Mouse (Mus musculus) intestine, postnatal 0 days (tissue): ENCODE measurements at regions not wholly inside any gene's neighbourhood (a gene's known extent, or its start where the extent isn't known, plus 50 kb on each side); places are given as distances from the start of the nearest gene placed in this dataset.
A peak's percentile ranks its signal among the peaks of the same experiment; 100 is the strongest.

ENCODE experiments used
- ATAC-seq: fragments of 200-750 bp; cut with Nextera tagmentation; 2 replicates; pipeline ENCODE4 v1.8.0; 2017; ENCODE audit warnings: mild to moderate bottlenecking, moderate TSS enrichment, moderate library complexity
- H3K27ac ChIP-seq: fragments of 300-500 bp; sonication (generic); 2 replicates; pipeline ENCODE4 v1.5.1; 2014; ENCODE audit warnings: mild to moderate bottlenecking, low read depth, low read length, moderate library complexity
- H3K27me3 ChIP-seq: fragments of 300-500 bp; sonication (generic); replicated peaks from 2 replicates; pipeline ENCODE4 v1.6.1; 2014; ENCODE audit warnings: low read length, mixed read lengths; ENCODE audit not compliant: control insufficient read depth, insufficient read depth
- H3K36me3 ChIP-seq: fragments of 300-500 bp; sonication (generic); 2 replicates; pipeline ENCODE4 v1.6.1; 2014; ENCODE audit warnings: mild to moderate bottlenecking, moderate library complexity; ENCODE audit not compliant: control insufficient read depth, insufficient read depth
- H3K4me1 ChIP-seq: fragments of 300-500 bp; sonication (generic); replicated peaks from 2 replicates; pipeline ENCODE4 v1.6.1; 2014; ENCODE audit warnings: antibody characterized with exemption, low read length, mixed read lengths; ENCODE audit not compliant: control insufficient read depth, insufficient read depth
- H3K4me2 ChIP-seq: fragments of 300-500 bp; sonication (generic); replicated peaks from 2 replicates; pipeline ENCODE4 v1.6.1; 2014; ENCODE audit warnings: low read depth, mild to moderate bottlenecking, moderate library complexity
- H3K4me3 ChIP-seq: fragments of 300-500 bp; sonication (generic); 2 replicates; pipeline ENCODE4 v1.5.1; 2014; ENCODE audit warnings: low read depth, low read length
- H3K9ac ChIP-seq: fragments of 300-500 bp; sonication (generic); 2 replicates; pipeline ENCODE4 v1.6.1; 2014; ENCODE audit warnings: mild to moderate bottlenecking, low read depth, low read length
- H3K9me3 ChIP-seq: fragments of 300-500 bp; sonication (generic); 2 replicates; pipeline ENCODE4 v1.6.1; 2016; ENCODE audit warnings: mixed run types; ENCODE audit not compliant: control insufficient read depth
- CTCF ChIP-seq: sonication (generic); IDR thresholded peaks from 2 replicates; pipeline ENCODE4 v1.5.1; 2016; ENCODE audit warnings: low read depth, mild to moderate bottlenecking, control low read depth, antibody characterized with exemption, moderate library complexity
- WGBS: fragments of 180-500 bp; shearing (Covaris S2); extraction: QIAGEN DNeasy Blood & Tissue Kit; methylation state at CpG from one replicate; pipeline ENCODE4 v1.1.7; 2014; 5-methylcytosine and 5-hydroxymethylcytosine counted together

- 63% methylated on average over 1 of the region's 1 CpGs for whole genome bisulfite sequencing
- H3K27me3 ChIP-seq = no peaks in the 10 kb centered on the region
- no peak overlapping the region for H3K4me2 ChIP-seq
- H3K9ac ChIP-seq = no peak overlapping the region
- H3K4me3 ChIP-seq = no peak overlapping the region
- no peaks in the 10 kb centered on the region for H3K36me3 ChIP-seq
- no peaks in the 10 kb centered on the region for H3K9me3 ChIP-seq
- no peaks in the 10 kb centered on the region for H3K4me1 ChIP-seq
- no peak overlapping the region for H3K27ac ChIP-seq
- no peak for ATAC-seq
- TF ChIP-seq CTCF = no peak
Observed at GRCm38 (mm10) chr14:36527310-36527709, 432.6 kb downstream of the 4930474N05Rik start.

GRCm38 (mm10) chr14:36525591-36526037, 430.9 kb downstream of the 4930474N05Rik start:
- no peak overlapping the region for H3K4me3 ChIP-seq
- H3K4me2 ChIP-seq = no peak overlapping the region
- no peak for TF ChIP-seq CTCF
- H3K27ac ChIP-seq = no peak overlapping the region
- H3K4me1 ChIP-seq = no peaks in the 10 kb centered on the region
- no peaks in the 10 kb centered on the region for H3K9me3 ChIP-seq
- H3K27me3 ChIP-seq = no peaks in the 10 kb centered on the region
- ATAC-seq = no peak
- H3K36me3 ChIP-seq = no peaks in the 10 kb centered on the region
- H3K9ac ChIP-seq = no peak overlapping the region

- Histone ChIP-seq H3K4me1 (no peaks in the 10 kb centered on the region), H3K9ac (no peak overlapping the region), H3K4me2 (no peak overlapping the region), H3K27me3 (no peaks in the 10 kb centered on the region), H3K9me3 (no peaks in the 10 kb centered on the region), H3K4me3 (no peak overlapping the region), H3K36me3 (no peaks in the 10 kb centered on the region), H3K27ac (no peak overlapping the region)
- WGBS = 56% methylated on average over 2 of the region's 2 CpGs
- no peak for ATAC-seq
- no peak for TF ChIP-seq CTCF
Observed at GRCm38 (mm10) chr14:36502076-36502994, 407.6 kb downstream of the 4930474N05Rik start.

DNA sequence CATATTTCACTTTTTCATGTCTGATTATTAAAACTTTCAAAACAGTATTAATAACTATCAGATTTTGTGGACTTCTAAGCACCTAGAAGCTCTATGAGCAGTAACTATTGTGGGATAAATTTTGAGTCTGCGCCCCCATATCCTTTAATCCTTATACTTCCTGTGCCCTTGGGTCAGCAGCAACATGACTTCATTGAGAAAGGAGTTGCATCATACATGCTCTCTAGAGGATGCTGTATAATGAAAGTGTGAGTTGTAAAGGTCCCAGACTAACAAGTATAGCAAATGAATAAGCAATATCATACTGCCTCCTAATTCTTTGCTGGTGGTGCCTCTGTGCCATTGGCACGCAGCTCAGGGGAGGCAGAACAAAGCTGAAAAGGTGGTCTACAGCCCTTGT, 404.6 kb downstream of the 4930474N05Rik start:
- no peaks in the 10 kb centered on the region for H3K9me3 ChIP-seq
- H3K4me2 ChIP-seq = no peak overlapping the region
- WGBS = 77% methylated on average over 2 of the region's 2 CpGs
- no peaks in the 10 kb centered on the region for H3K36me3 ChIP-seq
- ATAC-seq = no peak
- H3K4me3 ChIP-seq = no peak overlapping the region
- no peak for TF ChIP-seq CTCF
- H3K9ac ChIP-seq = no peak overlapping the region
- no peak overlapping the region for H3K27ac ChIP-seq
- no peaks in the 10 kb centered on the region for H3K4me1 ChIP-seq
- no peaks in the 10 kb centered on the region for H3K27me3 ChIP-seq

DNA sequence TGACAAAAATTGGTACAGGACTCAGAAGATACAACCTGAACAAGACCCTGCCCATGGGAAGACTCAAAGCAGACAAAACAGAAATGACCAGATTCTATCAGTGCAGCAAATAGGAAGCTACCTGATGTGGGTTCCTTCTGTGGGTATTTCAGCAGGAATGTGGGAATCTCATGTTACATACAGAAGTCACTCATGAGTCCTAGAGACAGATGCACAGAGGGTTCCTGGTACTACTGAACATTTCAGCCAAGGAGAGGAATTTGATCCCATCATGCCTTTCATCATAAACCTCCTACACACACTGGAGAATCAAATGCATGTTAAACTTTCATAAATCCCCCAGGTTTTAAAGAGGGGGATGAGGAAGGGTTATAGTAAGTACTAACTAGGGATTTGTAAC, 390.8 kb downstream of the 4930474N05Rik start:
- TF ChIP-seq CTCF = no peak
- H3K4me2 ChIP-seq = no peak overlapping the region
- no peak overlapping the region for H3K4me3 ChIP-seq
- no peaks in the 10 kb centered on the region for H3K36me3 ChIP-seq
- no peak overlapping the region for H3K9ac ChIP-seq
- H3K27ac ChIP-seq = no peak overlapping the region
- ATAC-seq = no peak
- H3K9me3 ChIP-seq = no peaks in the 10 kb centered on the region
- H3K27me3 ChIP-seq = no peaks in the 10 kb centered on the region
- H3K4me1 ChIP-seq = no peaks in the 10 kb centered on the region

GRCm38 (mm10) chr14:36471617-36472016, 376.9 kb downstream of the 4930474N05Rik start:
- ATAC-seq = no peak
- no peak overlapping the region for H3K4me2 ChIP-seq
- H3K4me3 ChIP-seq = no peak overlapping the region
- H3K27ac ChIP-seq = no peak overlapping the region
- H3K27me3 ChIP-seq = no peaks in the 10 kb centered on the region
- H3K9me3 ChIP-seq = no peaks in the 10 kb centered on the region
- no peaks in the 10 kb centered on the region for H3K36me3 ChIP-seq
- no peak for TF ChIP-seq CTCF
- H3K9ac ChIP-seq = no peak overlapping the region
- WGBS = 64% methylated on average over 2 of the region's 2 CpGs
- H3K4me1 ChIP-seq = no peaks in the 10 kb centered on the region

DNA sequence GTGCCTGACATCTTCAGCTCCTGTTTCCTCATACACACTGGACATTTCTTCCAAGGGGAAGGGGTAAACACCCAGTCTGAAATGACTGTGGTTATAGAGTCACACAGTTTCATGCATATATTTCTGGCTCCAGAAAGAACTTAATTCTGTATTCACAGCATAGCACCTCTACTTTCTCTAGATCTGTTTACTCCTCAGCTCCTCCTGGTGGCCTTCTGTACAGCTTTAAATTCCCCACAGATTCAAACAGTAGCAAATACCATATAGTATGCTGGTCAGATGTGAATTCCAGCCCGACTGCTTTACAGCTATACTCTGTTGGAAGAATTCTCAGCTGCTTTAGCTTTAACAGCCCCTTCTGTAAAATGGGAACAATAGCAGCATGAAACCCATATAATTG, 375.6 kb downstream of the 4930474N05Rik start:
- no peaks in the 10 kb centered on the region for H3K27me3 ChIP-seq
- no peaks in the 10 kb centered on the region for H3K4me1 ChIP-seq
- whole genome bisulfite sequencing = 58% methylated on average over 1 of the region's 1 CpGs
- no peak overlapping the region for H3K4me3 ChIP-seq
- H3K36me3 ChIP-seq = no peaks in the 10 kb centered on the region
- H3K27ac ChIP-seq = no peak overlapping the region
- no peak overlapping the region for H3K4me2 ChIP-seq
- TF ChIP-seq CTCF = 0 out of 2 replicates have a peak, but pooled peaks have one; percentile 9
- H3K9me3 ChIP-seq = no peaks in the 10 kb centered on the region
- no peak overlapping the region for H3K9ac ChIP-seq
- ATAC-seq = no peak
